7 mouse cellular contexts compared by ENCODE assay signal in genomic region chr7:66820034-66820433, GRCm38 (mm10). TPM values are rescaled to one million over a fixed set of nuclear protein-coding genes. Genes with fewer than 3 reads are reported as not detected.
DNase-seq lines count a peak whose midpoint lies in the region; ATAC-seq and TF ChIP-seq lines count a peak whose summit lies in the region.

No protein-coding gene starts in this region.

- no peaks in the 10 kb centered on the region for H3K36me3 ChIP-seq in kidney, adult 2 months (ENCODE audit: control insufficient read depth, insufficient read depth, low read length)
- H3K36me3 ChIP-seq in kidney, embryonic 14.5 days (ENCODE audit: control insufficient read depth, insufficient read depth, low read length), result no peaks in the 10 kb centered on the region
- H3K36me3 ChIP-seq in C2C12 (ENCODE audit: control insufficient read depth, insufficient read depth), result no peaks in the 10 kb centered on the region
- no peaks in the 10 kb centered on the region for H3K36me3 ChIP-seq in small intestine, adult 2 months (ENCODE audit: control insufficient read depth, insufficient read depth, low read length)

- DNase-seq in kidney, adult 2 months, result peak; percentile 36
- DNase-seq in ES-CJ7 (ENCODE audit: low read depth, low spot score), result peak; percentile 38
- DNase-seq in embryo, embryonic 9.5 days (ENCODE audit: extremely low spot score), result peak; percentile 66
- peak; percentile 58 to 71 for DNase-seq in layer of hippocampus, postnatal 10 days (ENCODE audit: low spot score in 2 of 2)

- no peaks in the 10 kb centered on the region for H3K27me3 ChIP-seq in kidney, adult 2 months (replicated peaks; ENCODE audit: control insufficient read depth, insufficient read depth, low read length)
- no peaks in the 10 kb centered on the region for H3K27me3 ChIP-seq in kidney, embryonic 14.5 days (ENCODE audit: control insufficient read depth, insufficient read depth, low read length)
- no peaks in the 10 kb centered on the region for H3K27me3 ChIP-seq in C2C12 (ENCODE audit: control insufficient read depth, insufficient read depth, insufficient read length)
- H3K27me3 ChIP-seq in small intestine, adult 2 months (ENCODE audit: control insufficient read depth, insufficient read depth, low read length), result no peaks in the 10 kb centered on the region

- peak; percentile 97 for TF ChIP-seq CTCF in kidney, adult 2 months (conservative IDR thresholded peaks at IDR 0.05; ENCODE audit: insufficient read depth, insufficient read length, low read depth, low read length)
- peak; percentile 80 for TF ChIP-seq CTCF in C2C12 (IDR thresholded peaks at IDR 0.05; ENCODE audit: control insufficient read depth, insufficient read depth, insufficient read length)
- TF ChIP-seq CTCF in small intestine, adult 2 months (IDR thresholded peaks at IDR 0.05; ENCODE audit: extremely low read depth, insufficient read length, insufficient replicate concordance, low read depth, low read length), result peak; percentile 86

- H3K4me3 ChIP-seq in kidney, adult 2 months (ENCODE audit: insufficient read depth, low read depth, low read length), result no peak overlapping the region
- H3K4me3 ChIP-seq in kidney, embryonic 14.5 days (ENCODE audit: low read length), result no peak overlapping the region
- no peak overlapping the region for H3K4me3 ChIP-seq in C2C12 (ENCODE audit: insufficient read depth, poor library complexity, severe bottlenecking)
- no peak overlapping the region for H3K4me3 ChIP-seq in small intestine, adult 2 months (ENCODE audit: low read depth, low read length)

- no peak for TF ChIP-seq POLR2A in kidney, adult 2 months (IDR thresholded peaks at IDR 0.05; ENCODE audit: low read depth, low read length)
- TF ChIP-seq POLR2A in small intestine, adult 2 months (IDR thresholded peaks at IDR 0.05; ENCODE audit: low read depth, low read length), result no peak

- no peak overlapping the region for H3ac ChIP-seq in C2C12 (ENCODE audit: control insufficient read depth, insufficient read length, low read depth)

- no peak overlapping the region for H3K27ac ChIP-seq in kidney, adult 2 months (ENCODE audit: insufficient read depth, low read depth, low read length)
- H3K27ac ChIP-seq in kidney, embryonic 14.5 days (ENCODE audit: low read depth, low read length), result no peak overlapping the region
- no peak overlapping the region for H3K27ac ChIP-seq in small intestine, adult 2 months (ENCODE audit: insufficient read depth, low read depth, low read length)

- H3K79me3 ChIP-seq in C2C12 (ENCODE audit: low read depth), result no peaks in the 10 kb centered on the region

- no peaks in the 10 kb centered on the region for H3K9me3 ChIP-seq in kidney, embryonic 14.5 days (ENCODE audit: control insufficient read depth, low read length)

- no peak; the same call in 1 of the 2 replicates for ATAC-seq in kidney, embryonic 14.5 days (ENCODE audit: low FRiP score, low TSS enrichment)

- WGBS in kidney, adult 2 months, result 44% methylated on average over 6 of the region's 6 CpGs
- WGBS in kidney, embryonic 14.5 days, result 27% methylated on average over 6 of the region's 6 CpGs
- WGBS in small intestine, adult 2 months, result 40% methylated on average over 6 of the region's 6 CpGs

- H3K9ac ChIP-seq in kidney, embryonic 14.5 days (ENCODE audit: low read depth, low read length), result no peak overlapping the region

- H3K4me2 ChIP-seq in kidney, embryonic 14.5 days (replicated peaks; ENCODE audit: low read depth, low read length), result no peak overlapping the region

- no peaks in the 10 kb centered on the region for H3K79me2 ChIP-seq in C2C12 (ENCODE audit: control insufficient read depth, insufficient read depth)

- H3K4me1 ChIP-seq in kidney, adult 2 months (ENCODE audit: control insufficient read depth, insufficient read depth, low read length), result no peaks in the 10 kb centered on the region
- H3K4me1 ChIP-seq in kidney, embryonic 14.5 days (ENCODE audit: control insufficient read depth, insufficient read depth, low read length), result no peaks in the 10 kb centered on the region
- no peaks in the 10 kb centered on the region for H3K4me1 ChIP-seq in small intestine, adult 2 months (ENCODE audit: control insufficient read depth, insufficient read depth, insufficient read length, low read length)

TF ChIP-seq in C2C12, 6 proteins besides CTCF, POLR2A, EP300 and RAD21:
- TF ChIP-seq MYOD1 (IDR thresholded peaks at IDR 0.05; ENCODE audit: control insufficient read depth, insufficient read length, low read depth) (no peak), CEBPB (IDR thresholded peaks at IDR 0.05; ENCODE audit: low read depth) (no peak), FOSL1 (IDR thresholded peaks at IDR 0.05; ENCODE audit: insufficient read depth, low read length, poor library complexity, severe bottlenecking) (no peak), MAX (IDR thresholded peaks at IDR 0.05) (no peak), MYOG (IDR thresholded peaks at IDR 0.05; ENCODE audit: control insufficient read depth, extremely low read depth, insufficient read length) (no peak), USF1 (IDR thresholded peaks at IDR 0.05; ENCODE audit: low read depth) (no peak)

RNA-seq across cellular contexts. Expression of gene Adamts17, which starts 19.5 kb away (rescaled TPM):
- 0.17 and 0.41 TPM in 2 replicates for polyA plus RNA-seq in kidney, adult 2 months (2012; rRNA removed)
- 4.3 and 4.6 TPM in 2 replicates for polyA plus RNA-seq in kidney, embryonic 14.5 days (2014; fragmentation: Nextera tagmentation; extraction: Ambion mirVana)
- 0.04 TPM for polyA plus RNA-seq in C2C12 (2012; fragmentation: generic; extraction: Trizol)
- total RNA-seq in layer of hippocampus, postnatal 10 days (2021), result 10 to 100 TPM; 25.8 to 33.4 TPM
- 1.5 and 2.1 TPM in 2 replicates for polyA plus RNA-seq in small intestine, adult 2 months (2012; rRNA removed)
